In genomic region chr2:118606032-118606431, GRCm38 (mm10) we compare ENCODE assay signal across 9 mouse cellular contexts. TPM values are rescaled to one million over a fixed set of nuclear protein-coding genes. Genes with fewer than 3 reads are reported as not detected.
DNase-seq lines count a peak whose midpoint lies in the region; ATAC-seq and TF ChIP-seq lines count a peak whose summit lies in the region.
"Had no signal": no experiment of that assay in that cellular context is flagged by ENCODE, and none has a peak within 500 bp of the region (broad histone marks: within the 10 kb centered on the region; RNA-seq: fewer than 3 reads in every experiment).

No protein-coding gene starts in this region.

- H3K27ac ChIP-seq in lung, embryonic 14.5 days (ENCODE audit: low read depth) = no peak overlapping the region
- H3K27ac ChIP-seq: macrophage had no signal

- peaks cover 86% of the 10 kb centered on the region for H3K36me3 ChIP-seq in lung, embryonic 14.5 days (ENCODE audit: insufficient read depth)
- no peaks in the 10 kb centered on the region for H3K36me3 ChIP-seq in splenic B cell, adult 2 months (ENCODE audit: control insufficient read depth, insufficient read depth, low read length, poor library complexity, severe bottlenecking)

- DNase-seq in layer of hippocampus, adult 11-12 months (ENCODE audit: low spot score) = peak; percentile 21
- DNase-seq in layer of hippocampus, adult 8-10 months (ENCODE audit: low spot score in 2 of 2) = no peak
- peak; percentile 75 for DNase-seq in ES-CJ7 (ENCODE audit: low read depth, low spot score)
- DNase-seq in adrenal gland, adult 2 months = peak; percentile 43
- peak; percentile 26 for DNase-seq in gastrocnemius, postnatal 14 days
- peak; percentile 73 for DNase-seq in lung, embryonic 14.5 days
- DNase-seq in splenic B cell, adult 2 months (ENCODE audit: low read depth, low spot score) = peak; percentile 79
- DNase-seq in urinary bladder, adult 18-20 months (ENCODE audit: low spot score in 2 of 2) = no peak

- peak; percentile 82 for TF ChIP-seq CTCF in lung, embryonic 14.5 days (IDR thresholded peaks at IDR 0.05; ENCODE audit: low read depth)

- intact Hi-C loops in gastrocnemius, postnatal 14 days (cut with DNase I; ENCODE audit: low total_unique reads) = loop anchor here (10.0 kb wide), 1 partner anchor 341 kb away; no protein-coding TSS in a partner anchor

- no peak overlapping the region for H3K9ac ChIP-seq in lung, embryonic 14.5 days

- no peak overlapping the region for H3K4me2 ChIP-seq in lung, embryonic 14.5 days

- no peaks in the 10 kb centered on the region for H3K27me3 ChIP-seq in lung, embryonic 14.5 days (ENCODE audit: insufficient read depth, low read length)
- H3K27me3 ChIP-seq in splenic B cell, adult 2 months (ENCODE audit: control insufficient read depth, insufficient read depth, low read length, poor library complexity, severe bottlenecking) = no peaks in the 10 kb centered on the region

- 82% methylated on average over 2 of the region's 2 CpGs for WGBS in lung, embryonic 14.5 days

- H3K4me3 ChIP-seq in lung, embryonic 14.5 days (ENCODE audit: low read depth, low read length) = no peak overlapping the region

- no peak for ATAC-seq in lung, embryonic 14.5 days (ENCODE audit: insufficient read depth)

- no peaks in the 10 kb centered on the region for H3K4me1 ChIP-seq in lung, embryonic 14.5 days (ENCODE audit: insufficient read depth)

- H3K9me3 ChIP-seq in lung, embryonic 14.5 days (ENCODE audit: low read depth, low read length) = no peaks in the 10 kb centered on the region

RNA-seq across cellular contexts. Expression of gene Bub1b, which starts 8.0 kb away (rescaled TPM):
- 1 to 10 TPM; 2.1 to 3.3 (median 2.3) TPM for total RNA-seq in layer of hippocampus, adult 8-10 months (2022)
- 1 to 10 TPM; 2.8 to 4.6 TPM for total RNA-seq in adrenal gland, adult 2 months (2021)
- polyA plus RNA-seq in adrenal gland, adult 2 months (2012; rRNA removed) = 1.0 and 1.1 TPM in 2 replicates
- 1 to 10 TPM; 5.7 to 5.8 TPM for total RNA-seq in gastrocnemius, postnatal 14 days (2021)
- polyA plus RNA-seq in lung, embryonic 14.5 days (2014; fragmentation: Nextera tagmentation; extraction: Ambion mirVana) = 125 and 133 TPM in 2 replicates

RNA-seq across cellular contexts. Expression of gene Bmf, which starts 56.5 kb away (rescaled TPM):
- 1 to 10 TPM; 2.0 to 8.6 (median 4.1) TPM for total RNA-seq in layer of hippocampus, adult 8-10 months (2022)
- 10 to 100 TPM in 1 of 2 experiments, 1 to 10 TPM in 1; 8.9 to 15.9 TPM for total RNA-seq in adrenal gland, adult 2 months (2021)
- polyA plus RNA-seq in adrenal gland, adult 2 months (2012; rRNA removed) = 29.6 and 31.1 TPM in 2 replicates
- total RNA-seq in gastrocnemius, postnatal 14 days (2021) = 10 to 100 TPM; 12.8 to 16.4 TPM
- polyA plus RNA-seq in lung, embryonic 14.5 days (2014; fragmentation: Nextera tagmentation; extraction: Ambion mirVana) = 5.0 and 7.1 TPM in 2 replicates

RNA-seq across cellular contexts. Expression of gene Pak6, which starts 57.1 kb away (rescaled TPM):
- total RNA-seq in layer of hippocampus, adult 8-10 months (2022) = 10 to 100 TPM; 50.7 to 58.1 (median 54.1) TPM
- total RNA-seq in adrenal gland, adult 2 months (2021) = 10 to 100 TPM; 12.0 to 22.5 TPM
- 35.3 and 38.7 TPM in 2 replicates for polyA plus RNA-seq in adrenal gland, adult 2 months (2012; rRNA removed)
- total RNA-seq in gastrocnemius, postnatal 14 days (2021) = under 1 TPM; 0.07 to 0.14 TPM
- 0.93 and 0.95 TPM in 2 replicates for polyA plus RNA-seq in lung, embryonic 14.5 days (2014; fragmentation: Nextera tagmentation; extraction: Ambion mirVana)
- polyA plus RNA-seq: macrophage had no signal

Comparison
In these comparisons a context has a peak if more than half of its experiments do, and no peak if none do; other contexts are left out.
1. DNase-seq: peak in layer of hippocampus, adult 11-12 months (single experiment), ES-CJ7 (single experiment), adrenal gland, adult 2 months (single experiment), gastrocnemius, postnatal 14 days (single experiment), lung, embryonic 14.5 days (single experiment) and splenic B cell, adult 2 months (single experiment); none in layer of hippocampus, adult 8-10 months (0 of 2) and urinary bladder, adult 18-20 months (0 of 2).
2. RNA of gene Pak6, which starts 57.1 kb away (total RNA-seq): 50.7 to 58.1 TPM in layer of hippocampus, adult 8-10 months and 12.0 to 22.5 TPM in adrenal gland, adult 2 months; 0.07 to 0.14 TPM in gastrocnemius, postnatal 14 days; every median in the first group is over 10 times any median in the second.